Mouse (Mus musculus): ENCODE results near the gene Amz2. TPM values are rescaled to one million over a fixed set of nuclear protein-coding genes. Genes with fewer than 3 reads are reported as not detected.

Amz2 gene
- polyA plus RNA-seq, 1 experiment from 2014 or later, result 28.5 TPM

Other genes with a start within 250 kb of the Amz2 start
- gene Rgs9, start 127.8 kb upstream of the Amz2 start, polyA plus RNA-seq (2018), result 0.32 TPM in 1 of 3 replicates, not detected in the others
- 52.2 to 84.3 TPM (median 79.7 TPM) in 3 replicates for gene Gna13, start 63.1 kb upstream of the Amz2 start, polyA plus RNA-seq (2018)
- 0.28 to 1.1 TPM (median 0.40 TPM) in 3 replicates for gene 9930022D16Rik, start 12.0 kb upstream of the Amz2 start, polyA plus RNA-seq (2018)
- gene Arsg, start 47.4 kb downstream of the Amz2 start, polyA plus RNA-seq (2018), result 2.1 to 3.4 TPM (median 2.5 TPM) in 3 replicates
- 42.9 to 88.7 TPM (median 63.5 TPM) in 3 replicates for gene Slc16a6, start 47.7 kb downstream of the Amz2 start, polyA plus RNA-seq (2018)
- gene Wipi1, start 186.0 kb downstream of the Amz2 start, polyA plus RNA-seq (2018), result 10.1 to 15.3 TPM (median 10.7 TPM) in 3 replicates
- gene Prkar1a, start 223.5 kb downstream of the Amz2 start, polyA plus RNA-seq (2018), result 144 to 219 TPM (median 175 TPM) in 3 replicates

Data from macrophage (primary cell).